Mouse (Mus musculus) kidney, adult 2 months (tissue): ENCODE data around the gene Sfmbt2. TPM values are rescaled to one million over a fixed set of nuclear protein-coding genes. Genes with fewer than 3 reads are reported as not detected.

ENCODE experiments used
- DNase-seq: peaks from one replicate; pipeline ENCODE4 v3.0.0; 2021
- H3K27ac ChIP-seq: fragments of 200-500 bp; 2 replicates; pipeline ENCODE4 v1.5.1; 2012; ENCODE audit warnings: low read depth, low read length, control low read depth, inconsistent platforms; ENCODE audit not compliant: insufficient read depth
- H3K27me3 ChIP-seq: fragments of 200-500 bp; replicated peaks from 2 replicates; pipeline ENCODE4 v1.6.1; 2012; ENCODE audit warnings: mild to moderate bottlenecking, moderate library complexity, low read length, inconsistent platforms; ENCODE audit not compliant: control insufficient read depth, insufficient read depth
- H3K36me3 ChIP-seq: fragments of 200-500 bp; 2 replicates; pipeline ENCODE4 v1.6.1; 2012; ENCODE audit warnings: mild to moderate bottlenecking, moderate library complexity, low read length, inconsistent platforms; ENCODE audit not compliant: control insufficient read depth, insufficient read depth
- H3K4me1 ChIP-seq: fragments of 200-500 bp; 2 replicates; pipeline ENCODE4 v1.6.1; 2011; ENCODE audit warnings: low read length; ENCODE audit not compliant: control insufficient read depth, insufficient read depth
- H3K4me3 ChIP-seq: fragments of 200-500 bp; 2 replicates; pipeline ENCODE4 v1.5.1; 2011; ENCODE audit warnings: mild to moderate bottlenecking, low read depth, low read length, control low read depth; ENCODE audit not compliant: insufficient read depth
- CTCF ChIP-seq: fragments of 200-500 bp; conservative IDR thresholded peaks from 2 replicates; pipeline ENCODE4 v1.5.1; 2011; ENCODE audit warnings: low read depth, mild to moderate bottlenecking, control low read depth, low read length, moderate library complexity, mixed read lengths; ENCODE audit not compliant: insufficient read depth, insufficient read length
- POLR2A ChIP-seq: fragments of 200-500 bp; IDR thresholded peaks from one replicate; pipeline ENCODE4 v1.6.1; 2011; ENCODE audit warnings: low read depth, low read length, control low read depth
- WGBS: fragments of 180-500 bp; shearing (Covaris S2); methylation state at CpG from one replicate; pipeline ENCODE4 v1.1.7; 2018; 5-methylcytosine and 5-hydroxymethylcytosine counted together
- polyA plus RNA-seq: library from polyadenylated mRNA; depleted of rRNA; stranded (reverse); fragments of >200 nt; gene quantifications from 2 replicates; pipeline ENCODE4 v1.2.3, GENCODE M21; 2012

Gene Sfmbt2
- polyA plus RNA-seq, 1 experiment, result 0.16 TPM

- H3K4me3 ChIP-seq, result no peak overlapping the region
These were observed 16.4 kb upstream of the Sfmbt2 start for GRCm38 (mm10) chr2:10353889-10354288.

DNA sequence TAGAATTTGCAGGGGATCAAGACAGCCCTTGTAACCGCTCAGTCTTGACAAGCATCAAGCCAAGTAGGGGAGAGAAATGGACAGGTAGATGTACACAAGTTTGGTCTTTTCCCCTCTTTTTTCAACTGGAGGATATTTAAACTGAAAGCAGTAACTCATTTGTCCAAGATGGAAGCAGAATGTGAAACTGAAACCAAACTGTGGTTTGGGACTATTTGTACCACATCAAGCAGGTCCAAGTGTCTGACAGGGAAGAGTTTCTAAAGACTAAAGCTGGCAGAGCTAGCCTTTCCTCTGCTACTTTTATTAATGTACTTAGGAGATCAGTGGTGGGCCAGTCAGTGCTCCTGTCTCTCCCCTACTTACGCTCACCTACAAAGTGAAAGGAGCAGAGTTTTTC is 10.4 kb upstream of the Sfmbt2 start:
- TF ChIP-seq CTCF, result no peak
- TF ChIP-seq POLR2A, result no peak
- WGBS, result 96% methylated on average over 2 of the region's 2 CpGs

More at GRCm38 (mm10) chr2:10353889-10354288, 16.4 kb upstream of the Sfmbt2 start:
- 66% methylated on average over 4 of the region's 4 CpGs for WGBS
- TF ChIP-seq CTCF (no peak), POLR2A (no peak)
- Histone ChIP-seq H3K36me3 (no peaks in the 10 kb centered on the region), H3K27ac (no peak overlapping the region), H3K27me3 (no peaks in the 10 kb centered on the region; the same call in 1 of the 2 replicates), H3K4me1 (no peaks in the 10 kb centered on the region)
- DNase-seq, result no peak

DNA sequence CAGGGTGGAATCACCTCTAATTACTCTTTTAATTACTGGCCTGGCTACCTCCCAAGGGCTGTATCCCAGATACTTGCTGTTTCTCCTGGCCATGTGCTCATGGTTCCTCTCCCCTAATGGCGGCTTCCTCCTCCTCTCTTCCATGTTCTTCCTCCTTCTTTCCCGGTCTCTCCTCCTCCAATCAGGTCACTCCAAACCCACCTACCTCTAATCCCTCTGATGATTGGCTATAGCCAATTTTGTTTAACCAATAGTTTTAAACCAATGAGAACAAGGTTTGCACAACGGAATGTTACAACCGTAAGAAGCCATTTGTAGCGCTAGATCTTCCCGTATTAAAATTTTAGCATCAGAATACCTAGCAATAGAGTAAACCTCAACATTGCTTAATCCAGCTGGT is 5.2 kb upstream of the Sfmbt2 start:
- WGBS, result 92% methylated on average over 6 of the region's 6 CpGs
- Histone ChIP-seq H3K27ac (no peak overlapping the region), H3K27me3 (peaks cover 1% of the 10 kb centered on the region; the same call in 1 of the 2 replicates), H3K4me3 (no peak overlapping the region), H3K36me3 (no peaks in the 10 kb centered on the region), H3K4me1 (no peaks in the 10 kb centered on the region)
- no peak for DNase-seq
- TF ChIP-seq CTCF (no peak), POLR2A (no peak)

More for the DNA sequence above, 10.4 kb upstream of the Sfmbt2 start:
- Histone ChIP-seq H3K4me1 (no peaks in the 10 kb centered on the region), H3K27ac (no peak overlapping the region), H3K27me3 (no peaks in the 10 kb centered on the region; the same call in 1 of the 2 replicates), H3K4me3 (no peak overlapping the region), H3K36me3 (no peaks in the 10 kb centered on the region)
- no peak for DNase-seq

- DNase-seq, result peak; percentile 10
- H3K4me3 ChIP-seq, result no peak overlapping the region
- peaks cover 4% of the 10 kb centered on the region; the same call in 1 of the 2 replicates for H3K27me3 ChIP-seq
- H3K4me1 ChIP-seq, result no peaks in the 10 kb centered on the region
- WGBS, result 14% methylated on average over 2 of the region's 2 CpGs
- H3K27ac ChIP-seq, result no peak overlapping the region
- TF ChIP-seq CTCF, result 0 out of 2 replicates have a peak, but pooled peaks have one; percentile 10
- TF ChIP-seq POLR2A, result no peak
- H3K36me3 ChIP-seq, result no peaks in the 10 kb centered on the region
These were observed 4.0 kb upstream of the Sfmbt2 start for GRCm38 (mm10) chr2:10366284-10366683.

DNA sequence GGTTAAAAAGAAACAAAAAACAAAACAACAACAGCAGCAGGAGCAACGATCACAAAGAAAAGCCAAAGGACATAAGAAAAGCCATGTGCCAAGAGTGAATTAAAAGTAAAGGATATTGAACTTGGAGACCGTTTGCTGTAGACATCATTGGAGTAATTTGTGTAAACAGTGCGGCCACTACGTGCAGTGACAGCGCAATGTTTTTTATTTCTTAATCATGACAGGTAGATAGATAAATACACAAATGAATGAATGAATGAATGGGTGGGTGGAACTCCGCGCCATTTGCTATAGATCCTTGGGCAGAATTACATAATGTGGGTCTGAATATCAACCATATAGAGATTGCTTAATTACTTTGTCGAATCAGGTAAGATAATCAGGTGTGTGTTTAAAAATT is 634 bp upstream of the Sfmbt2 start:
- Histone ChIP-seq H3K27me3 (peaks cover 7% of the 10 kb centered on the region), H3K36me3 (no peaks in the 10 kb centered on the region), H3K27ac (no peak overlapping the region), H3K4me3 (no peak overlapping the region), H3K4me1 (no peaks in the 10 kb centered on the region)
- TF ChIP-seq CTCF (no peak), POLR2A (no peak)
- no peak for DNase-seq
- WGBS, result 4% methylated on average over 8 of the region's 8 CpGs

- H3K27me3 ChIP-seq, result peaks cover 9% of the 10 kb centered on the region
- no peak for TF ChIP-seq POLR2A
- TF ChIP-seq CTCF, result no peak
- H3K36me3 ChIP-seq, result no peaks in the 10 kb centered on the region
- H3K27ac ChIP-seq, result no peak overlapping the region
- H3K4me3 ChIP-seq, result no peak overlapping the region
- DNase-seq, result no peak
- H3K4me1 ChIP-seq, result no peaks in the 10 kb centered on the region
- 5% methylated on average over 26 of the region's 26 CpGs for WGBS
These were observed 563 bp downstream of the Sfmbt2 start for GRCm38 (mm10) chr2:10370687-10371458.

DNA sequence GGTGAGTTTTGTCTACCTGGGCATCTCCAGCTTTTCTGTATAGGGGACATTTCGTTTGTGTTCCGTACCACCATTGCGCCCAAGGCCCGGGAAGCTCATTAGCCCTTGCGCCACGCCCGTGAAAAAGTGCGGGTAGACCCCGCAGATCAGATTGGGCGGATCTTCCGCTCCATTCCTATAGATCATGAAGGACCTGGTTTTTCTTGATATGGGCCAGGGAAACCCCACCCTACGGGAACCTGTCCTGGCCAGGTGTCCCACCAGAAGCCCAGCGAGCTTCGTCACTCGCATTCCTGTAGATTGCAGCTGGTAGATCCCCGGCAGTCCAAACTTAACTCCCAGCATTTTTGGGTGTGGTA is 1.1 kb downstream of the Sfmbt2 start:
- Histone ChIP-seq H3K4me3 (no peak overlapping the region), H3K36me3 (no peaks in the 10 kb centered on the region), H3K4me1 (no peaks in the 10 kb centered on the region), H3K27me3 (peaks cover 7% of the 10 kb centered on the region), H3K27ac (no peak overlapping the region)
- WGBS, result 10% methylated on average over 16 of the region's 16 CpGs
- no peak for DNase-seq
- TF ChIP-seq POLR2A (no peak), CTCF (no peak)
